Mouse (Mus musculus): ENCODE data around the gene Spaca1. TPM values are rescaled to one million over a fixed set of nuclear protein-coding genes. Genes with fewer than 3 reads are reported as not detected.
"Not testable (repeated sequence)": the region's sequence is repeated elsewhere in the genome, so short reads cannot be mapped to it uniquely, and the experiment has no call there.

Gene Spaca1
- polyA plus RNA-seq (2016; fragmentation: Nextera tagmentation; extraction: Ambion mirVana): 1.4 and 2.9 TPM in 2 replicates

DNA sequence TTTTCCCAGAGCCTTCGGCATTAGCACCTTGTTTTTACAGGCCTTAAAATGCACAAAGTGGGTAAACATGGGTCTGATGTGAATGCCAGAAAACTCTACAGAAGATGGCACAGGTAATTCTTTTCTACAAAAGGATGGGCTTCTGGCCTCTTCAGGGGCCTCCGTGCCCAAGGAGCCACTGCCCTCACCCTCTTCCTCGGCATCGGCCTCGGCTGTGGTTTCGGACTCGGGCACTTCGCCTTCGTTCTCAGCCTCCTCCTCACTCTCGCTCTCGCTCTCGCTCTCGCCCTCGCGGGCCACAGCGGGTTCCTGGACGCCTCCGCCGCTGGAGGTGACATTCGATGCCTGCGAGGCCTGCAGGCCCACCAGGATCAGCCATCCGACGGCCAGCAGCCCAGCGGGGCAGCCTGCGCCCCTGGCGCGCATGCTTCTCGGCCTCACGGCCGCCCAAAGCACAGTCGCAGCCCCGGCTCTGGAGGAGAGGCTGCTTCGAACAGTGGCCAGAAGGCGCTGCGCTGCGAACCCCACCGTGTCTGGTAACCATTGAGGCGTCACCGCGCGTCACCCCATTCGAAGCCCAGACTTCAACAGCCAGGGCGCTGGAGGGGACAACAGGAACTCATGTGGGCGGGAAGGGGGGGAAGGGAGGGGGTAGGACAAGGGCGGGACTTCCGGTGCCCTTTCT, at the start of gene Spaca1:
Gene Spaca1, minus strand, starts transcription at position 621 of the 685 bp plus-strand sequence.
- peak; percentile 54; the same call in 1 of the 2 replicates for ATAC-seq (ENCODE audit: low FRiP score, low read depth)
- H3K4me3 ChIP-seq: peak within 1 kb of the TSS; percentile 31
- WGBS: 39% methylated on average over 46 of the region's 46 CpGs
- peak within 1 kb of the TSS; percentile 44 for H3K9ac ChIP-seq (replicated peaks)
- H3K4me1 ChIP-seq: no peaks in the 10 kb centered on the region
- no peaks in the 10 kb centered on the region for H3K27me3 ChIP-seq
- peak within 1 kb of the TSS; percentile 48 for H3K4me2 ChIP-seq (replicated peaks)
- H3K9me3 ChIP-seq: no peaks in the 10 kb centered on the region
- no peaks in the 10 kb centered on the region for H3K36me3 ChIP-seq
- no peak within 1 kb of the TSS for H3K27ac ChIP-seq (replicated peaks)

DNA sequence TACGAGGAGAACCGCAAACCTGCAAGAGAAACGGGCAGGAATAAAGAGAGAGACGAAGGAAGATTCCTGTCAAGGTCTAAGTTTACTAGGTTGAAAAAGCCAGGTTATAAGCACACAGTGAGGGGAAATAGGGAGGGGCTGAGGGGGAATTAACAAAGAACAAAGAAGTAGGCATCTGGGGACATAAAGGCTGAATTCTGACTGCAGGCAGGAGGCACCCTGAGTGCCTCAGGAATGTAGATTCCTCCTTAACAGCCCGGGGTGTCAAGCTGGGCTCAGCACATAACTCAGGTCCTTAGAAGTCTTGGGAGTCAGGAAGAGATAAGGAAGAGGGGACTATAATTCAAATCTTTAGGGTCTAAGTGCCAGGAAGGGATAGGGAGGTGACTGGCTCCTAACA, 37.3 kb upstream of the Spaca1 start:
- H3K4me1 ChIP-seq, H3K27me3 ChIP-seq: not testable (repeated sequence)

DNA sequence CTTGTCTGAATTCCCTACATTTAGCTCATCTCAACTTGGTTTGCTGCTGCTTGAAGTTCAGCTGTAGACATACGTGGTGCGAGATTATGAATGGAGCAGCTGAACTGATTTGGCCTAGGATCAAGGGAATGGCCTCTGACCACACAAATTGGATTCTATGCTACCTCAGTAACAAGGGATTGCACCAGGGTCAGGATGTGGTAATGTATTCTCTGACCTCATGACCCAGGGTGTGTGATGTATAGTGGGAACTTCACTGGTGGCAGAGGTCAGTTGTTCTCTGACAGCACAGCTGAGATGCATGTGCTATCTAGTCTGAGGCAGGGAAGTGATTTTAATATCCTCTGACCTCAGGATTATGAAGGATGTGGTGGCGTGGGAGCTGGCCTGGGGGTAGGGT, 31.1 kb upstream of the Spaca1 start:
- Histone ChIP-seq H3K4me1 (no peaks in the 10 kb centered on the region), H3K9ac (replicated peaks) (no peak overlapping the region), H3K9me3 (no peaks in the 10 kb centered on the region), H3K4me2 (replicated peaks) (no peak overlapping the region), H3K27me3 (no peaks in the 10 kb centered on the region), H3K36me3 (no peaks in the 10 kb centered on the region), H3K27ac (replicated peaks) (no peak overlapping the region), H3K4me3 (no peak overlapping the region)
- WGBS: 66% methylated on average over 3 of the region's 3 CpGs
- ATAC-seq (ENCODE audit: low FRiP score, low read depth): no peak

More for the DNA sequence above, 37.3 kb upstream of the Spaca1 start:
- H3K36me3 ChIP-seq; H3K9ac ChIP-seq (replicated peaks); H3K4me2 ChIP-seq (replicated peaks); H3K27ac ChIP-seq (replicated peaks); H3K4me3 ChIP-seq; ATAC-seq (ENCODE audit: low FRiP score, low read depth); H3K9me3 ChIP-seq: not testable (repeated sequence)
- 87% methylated on average over 5 of the region's 5 CpGs for WGBS

DNA sequence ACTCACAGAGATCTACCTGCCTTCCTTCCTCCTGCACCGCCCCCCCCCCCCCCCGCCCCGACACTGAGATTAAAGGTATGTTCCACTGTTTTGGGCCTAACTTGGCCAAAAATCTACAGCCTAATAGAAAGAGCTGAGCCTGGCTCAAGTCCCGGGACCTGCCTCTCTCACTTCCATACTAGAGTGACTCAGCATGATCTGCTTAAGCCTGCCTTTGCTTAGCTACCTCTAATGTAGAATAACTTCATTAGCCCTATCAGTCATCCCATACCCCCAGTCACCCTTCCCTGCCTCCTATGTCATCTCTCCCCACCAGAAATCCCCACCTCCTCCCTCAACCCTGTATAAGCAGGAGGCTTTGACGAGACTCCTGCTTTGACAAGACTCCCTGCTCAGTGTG, 19.0 kb upstream of the Spaca1 start:
- H3K9ac ChIP-seq (replicated peaks): no peak overlapping the region
- no peaks in the 10 kb centered on the region for H3K4me1 ChIP-seq
- no peaks in the 10 kb centered on the region for H3K9me3 ChIP-seq
- H3K27me3 ChIP-seq: no peaks in the 10 kb centered on the region
- ATAC-seq (ENCODE audit: low FRiP score, low read depth): no peak
- no peak overlapping the region for H3K4me2 ChIP-seq (replicated peaks)
- 82% methylated on average over 2 of the region's 5 CpGs for WGBS
- H3K4me3 ChIP-seq: no peak overlapping the region
- H3K27ac ChIP-seq (replicated peaks): no peak overlapping the region
- no peaks in the 10 kb centered on the region for H3K36me3 ChIP-seq

DNA sequence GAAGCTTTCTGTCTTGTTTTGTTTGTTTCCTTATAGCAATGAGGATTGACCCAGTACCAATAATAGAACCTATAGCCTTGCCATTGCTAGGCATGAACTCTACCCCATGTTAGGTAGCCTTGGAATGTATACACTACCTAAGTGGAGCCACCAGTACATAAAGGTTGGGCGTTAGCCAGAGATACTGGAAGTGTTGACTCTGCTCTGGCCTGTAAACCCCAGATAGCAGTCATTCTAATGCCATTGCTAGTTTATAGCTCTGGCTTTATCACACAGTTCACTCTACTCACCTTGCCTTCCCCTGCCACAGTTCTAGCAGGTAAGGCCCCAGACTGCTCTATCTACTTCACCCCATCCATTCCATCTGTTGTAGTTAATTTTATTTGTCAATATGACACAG, 8.3 kb upstream of the Spaca1 start:
- Histone ChIP-seq H3K4me2 (replicated peaks) (no peak overlapping the region), H3K9me3 (no peaks in the 10 kb centered on the region; the same call in 1 of the 2 replicates), H3K27me3 (no peaks in the 10 kb centered on the region), H3K36me3 (no peaks in the 10 kb centered on the region), H3K4me1 (no peaks in the 10 kb centered on the region), H3K9ac (replicated peaks) (no peak overlapping the region), H3K27ac (replicated peaks) (no peak overlapping the region), H3K4me3 (no peak overlapping the region)
- ATAC-seq (ENCODE audit: low FRiP score, low read depth): no peak
- WGBS: 95% methylated on average over 1 of the region's 1 CpGs

DNA sequence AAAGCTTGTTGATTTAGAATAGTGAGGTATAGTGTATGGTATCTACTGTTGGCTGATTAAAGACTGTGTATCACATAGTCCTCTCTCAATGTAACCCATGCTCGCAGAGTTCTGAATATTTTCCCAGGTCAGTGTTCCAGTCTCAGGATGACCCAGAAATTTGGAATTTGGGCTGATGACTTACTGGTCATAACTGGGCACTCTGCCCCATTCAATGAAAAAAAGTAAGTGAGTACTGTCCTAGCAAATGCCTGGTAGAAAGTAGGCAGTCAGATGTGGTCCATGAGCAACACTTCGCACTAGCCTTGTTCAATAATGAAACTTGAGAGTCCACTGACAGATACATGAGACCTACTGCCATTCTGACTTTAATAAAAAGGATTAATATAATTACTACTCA, 23.2 kb downstream of the Spaca1 start:
- Histone ChIP-seq H3K9ac (replicated peaks) (no peak overlapping the region), H3K4me3 (no peak overlapping the region), H3K36me3 (no peaks in the 10 kb centered on the region), H3K9me3 (0 out of 2 replicates have a peak, but pooled peaks cover 2% of the 10 kb centered on the region), H3K4me1 (no peaks in the 10 kb centered on the region), H3K4me2 (replicated peaks) (no peak overlapping the region), H3K27me3 (no peaks in the 10 kb centered on the region), H3K27ac (replicated peaks) (no peak overlapping the region)
- WGBS: 94% methylated on average over 2 of the region's 2 CpGs
- no peak for ATAC-seq (ENCODE audit: low FRiP score, low read depth)

DNA sequence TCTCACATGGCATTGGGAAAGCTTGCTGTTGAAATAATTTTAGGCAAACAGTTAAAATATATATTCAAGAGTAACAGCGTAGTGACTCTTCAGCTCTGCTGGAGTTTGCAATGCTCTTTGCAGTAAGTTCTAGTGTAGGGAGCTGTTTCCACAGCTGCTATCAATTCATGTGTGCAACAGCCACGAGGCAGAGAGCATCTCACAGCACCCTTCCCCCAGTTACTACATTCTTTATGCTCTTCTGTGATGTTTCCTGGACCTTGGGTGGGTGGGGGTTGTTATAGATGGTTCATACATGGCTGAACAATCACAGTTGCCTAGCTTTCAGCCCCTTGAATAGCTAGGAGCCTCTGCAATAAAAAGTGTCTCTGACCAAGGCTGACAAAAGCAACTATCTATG, 28.5 kb downstream of the Spaca1 start:
- Histone ChIP-seq H3K9me3 (no peaks in the 10 kb centered on the region), H3K4me1 (no peaks in the 10 kb centered on the region), H3K4me3 (no peak overlapping the region), H3K36me3 (no peaks in the 10 kb centered on the region), H3K9ac (replicated peaks) (no peak overlapping the region), H3K27ac (replicated peaks) (no peak overlapping the region), H3K27me3 (no peaks in the 10 kb centered on the region), H3K4me2 (replicated peaks) (no peak overlapping the region)
- 58% methylated on average over 2 of the region's 2 CpGs for WGBS
- no peak for ATAC-seq (ENCODE audit: low FRiP score, low read depth)

DNA sequence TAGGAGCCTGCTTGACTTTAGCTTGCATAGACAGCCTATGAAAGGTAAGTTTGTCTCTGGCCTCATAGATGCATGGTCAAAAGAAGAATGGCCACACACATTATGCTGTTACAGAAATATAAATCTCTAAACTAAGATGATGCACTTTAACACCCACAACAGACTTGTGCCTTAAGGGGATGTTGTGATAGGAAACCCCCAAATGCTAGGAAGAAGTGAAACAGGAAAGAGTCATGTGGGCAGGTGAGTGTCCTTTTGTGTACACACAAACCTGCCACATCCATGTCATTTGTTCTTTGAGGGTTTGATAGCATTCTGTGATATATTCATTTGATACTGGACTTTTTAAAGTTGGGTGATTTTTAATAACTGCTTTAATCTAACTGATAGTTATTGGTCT, 53.6 kb downstream of the Spaca1 start:
- no peaks in the 10 kb centered on the region for H3K36me3 ChIP-seq
- no peaks in the 10 kb centered on the region for H3K9me3 ChIP-seq
- ATAC-seq (ENCODE audit: low FRiP score, low read depth): no peak
- H3K4me1 ChIP-seq: no peaks in the 10 kb centered on the region
- H3K27ac ChIP-seq (replicated peaks): no peak overlapping the region
- no peak overlapping the region for H3K4me3 ChIP-seq
- H3K27me3 ChIP-seq: no peaks in the 10 kb centered on the region
- H3K9ac ChIP-seq (replicated peaks): no peak overlapping the region
- H3K4me2 ChIP-seq (replicated peaks): no peak overlapping the region

DNA sequence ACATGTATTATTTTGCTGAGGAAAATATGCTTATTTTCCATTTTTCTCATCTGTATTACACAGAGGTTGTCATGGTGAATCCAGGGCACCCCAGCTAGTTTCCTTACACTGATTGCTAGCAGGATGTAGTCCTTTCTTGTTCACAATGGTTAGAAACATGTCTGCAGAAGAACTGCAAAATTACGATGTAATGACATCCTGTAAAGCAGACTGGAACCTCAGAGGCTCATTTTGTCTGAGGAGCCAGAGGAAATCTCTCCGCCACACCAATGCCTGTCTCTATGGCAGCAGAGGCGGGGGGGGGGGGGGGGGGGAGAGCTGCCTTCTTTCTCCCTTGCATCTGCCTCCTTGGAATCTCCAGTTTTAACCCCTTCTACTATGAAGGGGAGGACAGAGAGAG, 57.3 kb downstream of the Spaca1 start:
- H3K4me3 ChIP-seq: no peak overlapping the region
- H3K36me3 ChIP-seq: no peaks in the 10 kb centered on the region
- no peaks in the 10 kb centered on the region for H3K4me1 ChIP-seq
- no peak for ATAC-seq (ENCODE audit: low FRiP score, low read depth)
- H3K27ac ChIP-seq (replicated peaks): no peak overlapping the region
- no peaks in the 10 kb centered on the region for H3K9me3 ChIP-seq
- no peak overlapping the region for H3K4me2 ChIP-seq (replicated peaks)
- no peaks in the 10 kb centered on the region for H3K27me3 ChIP-seq
- no peak overlapping the region for H3K9ac ChIP-seq (replicated peaks)
- 45% methylated on average over 3 of the region's 3 CpGs for WGBS

DNA sequence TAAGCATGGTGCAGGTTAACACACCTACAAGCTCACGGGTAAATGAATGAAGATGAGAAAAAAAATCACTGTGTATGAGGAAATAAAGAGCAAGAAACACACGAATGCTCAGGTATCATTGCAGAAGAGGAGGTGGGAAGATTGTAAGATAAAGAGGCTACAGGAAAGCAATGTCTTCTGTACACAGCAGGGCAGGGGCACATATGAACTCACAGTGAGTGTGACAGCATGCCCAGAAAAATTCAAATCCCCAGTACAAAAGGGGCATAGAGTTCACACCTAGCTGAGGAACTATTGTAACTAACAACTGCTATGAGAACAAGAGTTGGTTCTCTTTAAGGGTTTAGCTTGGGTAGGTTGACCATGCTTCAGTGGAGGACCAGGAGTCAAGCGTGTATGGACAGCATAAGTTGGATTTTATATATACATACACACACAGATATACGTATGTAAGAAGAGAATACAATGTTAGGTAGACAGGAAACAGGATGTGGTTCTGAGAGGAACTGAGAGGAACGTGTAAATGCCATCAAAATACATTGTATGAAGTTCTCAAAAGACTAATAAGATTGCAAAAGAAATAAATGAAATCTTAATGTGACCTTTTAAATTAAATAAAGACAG, 61.4 kb downstream of the Spaca1 start:
- Histone ChIP-seq H3K9ac (replicated peaks) (no peak overlapping the region), H3K27me3 (no peaks in the 10 kb centered on the region), H3K4me2 (replicated peaks) (no peak overlapping the region), H3K4me1 (no peaks in the 10 kb centered on the region), H3K27ac (replicated peaks) (no peak overlapping the region), H3K4me3 (no peak overlapping the region), H3K9me3 (no peaks in the 10 kb centered on the region), H3K36me3 (no peaks in the 10 kb centered on the region)
- WGBS: 92% methylated on average over 5 of the region's 5 CpGs
- no peak for ATAC-seq (ENCODE audit: low FRiP score, low read depth)
